In genomic region chr14:86337052-86337451, GRCm38 (mm10) we compare ENCODE assay signal across 28 mouse cellular contexts.
DNase-seq lines count a peak whose midpoint lies in the region; ATAC-seq and TF ChIP-seq lines count a peak whose summit lies in the region.
"Had no signal": no experiment of that assay in that cellular context is flagged by ENCODE, and none has a peak within 500 bp of the region (broad histone marks: within the 10 kb centered on the region; RNA-seq: fewer than 3 reads in every experiment).

No protein-coding gene starts in this region.

- no peaks in the 10 kb centered on the region for H3K27me3 ChIP-seq in midbrain, embryonic 11.5 days (ENCODE audit: control insufficient read depth, insufficient read depth, low read length)
- H3K27me3 ChIP-seq in midbrain, postnatal 0 days (ENCODE audit: insufficient read depth, low read length), result no peaks in the 10 kb centered on the region
- H3K27me3 ChIP-seq in midbrain, embryonic 14.5 days (ENCODE audit: control insufficient read depth, insufficient read depth, low read length), result no peaks in the 10 kb centered on the region
- no peaks in the 10 kb centered on the region for H3K27me3 ChIP-seq in midbrain, embryonic 10.5 days (ENCODE audit: low read depth, poor library complexity, severe bottlenecking)
- H3K27me3 ChIP-seq: CH12.LX; embryonic facial prominence, embryonic 13.5 days; embryonic facial prominence, embryonic 15.5 days; forebrain, embryonic 12.5 days had no signal

- H3K27ac ChIP-seq in midbrain, embryonic 11.5 days (ENCODE audit: low read depth, low read length), result no peak overlapping the region
- no peak overlapping the region for H3K27ac ChIP-seq in midbrain, postnatal 0 days (ENCODE audit: low read depth, low read length)
- no peak overlapping the region for H3K27ac ChIP-seq in midbrain, embryonic 14.5 days (replicated peaks; ENCODE audit: low read depth, low read length)
- H3K27ac ChIP-seq in midbrain, embryonic 10.5 days (replicated peaks), result no peak overlapping the region
- H3K27ac ChIP-seq: embryonic facial prominence, embryonic 13.5 days; embryonic facial prominence, embryonic 15.5 days; forebrain, embryonic 10.5 days; forebrain, embryonic 12.5 days had no signal

- no peak for TF ChIP-seq CTCF in midbrain, postnatal 0 days (IDR thresholded peaks at IDR 0.05)

- H3K4me1 ChIP-seq in midbrain, embryonic 11.5 days (ENCODE audit: control insufficient read depth, insufficient read depth, low read length), result no peaks in the 10 kb centered on the region
- H3K4me1 ChIP-seq in midbrain, postnatal 0 days (ENCODE audit: insufficient read depth, low read length), result no peaks in the 10 kb centered on the region
- no peaks in the 10 kb centered on the region for H3K4me1 ChIP-seq in midbrain, embryonic 14.5 days (ENCODE audit: control insufficient read depth, insufficient read depth, low read length)
- H3K4me1 ChIP-seq in midbrain, embryonic 10.5 days, result no peaks in the 10 kb centered on the region
- H3K4me1 ChIP-seq: embryonic facial prominence, embryonic 13.5 days; embryonic facial prominence, embryonic 15.5 days; forebrain, embryonic 10.5 days; forebrain, embryonic 12.5 days had no signal

- H3K9ac ChIP-seq in midbrain, embryonic 11.5 days (ENCODE audit: low read length), result no peak overlapping the region
- no peak overlapping the region for H3K9ac ChIP-seq in midbrain, postnatal 0 days (replicated peaks; ENCODE audit: low read length, poor library complexity, severe bottlenecking)
- H3K9ac ChIP-seq in midbrain, embryonic 14.5 days (replicated peaks; ENCODE audit: low read length), result no peak overlapping the region
- H3K9ac ChIP-seq: embryonic facial prominence, embryonic 13.5 days; embryonic facial prominence, embryonic 15.5 days; forebrain, embryonic 12.5 days had no signal

- no peak for ATAC-seq in midbrain, embryonic 11.5 days (ENCODE audit: low FRiP score)
- ATAC-seq in midbrain, postnatal 0 days (ENCODE audit: low FRiP score), result no peak
- no peak for ATAC-seq in midbrain, embryonic 14.5 days (ENCODE audit: low FRiP score, low TSS enrichment)
- ATAC-seq: activated CD4-positive, CD25-positive, alpha-beta regulatory T cell, adult 4 months; CD4-positive, CD25-positive, alpha-beta regulatory T cell, adult 4 months; forebrain, embryonic 14.5 days; forebrain, embryonic 16.5 days; Patski had no signal

- peak; percentile 84 for DNase-seq in midbrain, embryonic 11.5 days (ENCODE audit: low spot score, missing footprints)
- no peak for DNase-seq in midbrain, postnatal 0 days (ENCODE audit: low spot score)
- DNase-seq in midbrain, embryonic 14.5 days, result peak; percentile 48
- no peak for DNase-seq in midbrain, embryonic 10.5 days (ENCODE audit: low spot score)
- DNase-seq in thymus, postnatal 0 days (ENCODE audit: low spot score), result no peak
- DNase-seq: adrenal gland, adult 8-10 months; adrenal gland, postnatal 14 days; adrenal gland, postnatal 36 days; B cell, adult 2 months; cerebellum, adult 11 months; cerebellum, adult 18-20 months; cerebellum, adult 8-10 months; cerebellum, adult 9-11 months; cerebellum, postnatal 14 days; cerebellum, postnatal 36 days; embryo, embryonic 11 days had no signal

- no peak overlapping the region for H3K4me2 ChIP-seq in midbrain, embryonic 11.5 days
- H3K4me2 ChIP-seq in midbrain, postnatal 0 days (ENCODE audit: low read depth, low read length, poor library complexity, severe bottlenecking), result no peak overlapping the region
- H3K4me2 ChIP-seq in midbrain, embryonic 14.5 days (ENCODE audit: low read length), result no peak overlapping the region
- H3K4me2 ChIP-seq: embryonic facial prominence, embryonic 13.5 days; embryonic facial prominence, embryonic 15.5 days; forebrain, embryonic 12.5 days had no signal

- no peaks in the 10 kb centered on the region for H3K36me3 ChIP-seq in midbrain, embryonic 11.5 days (ENCODE audit: control insufficient read depth, insufficient read depth, low read length)
- no peaks in the 10 kb centered on the region for H3K36me3 ChIP-seq in midbrain, postnatal 0 days (ENCODE audit: insufficient read depth, low read length)
- H3K36me3 ChIP-seq in midbrain, embryonic 14.5 days (ENCODE audit: control insufficient read depth, insufficient read depth, low read length), result no peaks in the 10 kb centered on the region
- H3K36me3 ChIP-seq in midbrain, embryonic 10.5 days, result no peaks in the 10 kb centered on the region
- H3K36me3 ChIP-seq: embryonic facial prominence, embryonic 13.5 days; embryonic facial prominence, embryonic 15.5 days; forebrain, embryonic 10.5 days; forebrain, embryonic 12.5 days; G1E had no signal

- H3K9me3 ChIP-seq in midbrain, embryonic 11.5 days (ENCODE audit: control insufficient read depth, low read length), result no peaks in the 10 kb centered on the region
- H3K9me3 ChIP-seq in midbrain, postnatal 0 days (ENCODE audit: low read length), result no peaks in the 10 kb centered on the region
- H3K9me3 ChIP-seq in midbrain, embryonic 14.5 days (ENCODE audit: control insufficient read depth, low read length), result no peaks in the 10 kb centered on the region
- no peaks in the 10 kb centered on the region for H3K9me3 ChIP-seq in midbrain, embryonic 10.5 days (replicated peaks)
- H3K9me3 ChIP-seq: embryonic facial prominence, embryonic 13.5 days; embryonic facial prominence, embryonic 15.5 days; forebrain, embryonic 10.5 days; forebrain, embryonic 12.5 days had no signal

- WGBS in midbrain, embryonic 11.5 days, result 80% methylated on average over 5 of the region's 5 CpGs
- WGBS in midbrain, postnatal 0 days, result 50% methylated on average over 5 of the region's 5 CpGs
- WGBS in midbrain, embryonic 14.5 days, result 51% methylated on average over 5 of the region's 5 CpGs
- WGBS in midbrain, embryonic 10.5 days, result 85% methylated on average over 5 of the region's 5 CpGs

- H3K4me3 ChIP-seq in midbrain, embryonic 11.5 days (ENCODE audit: low read depth, low read length), result no peak overlapping the region
- no peak overlapping the region for H3K4me3 ChIP-seq in midbrain, postnatal 0 days (ENCODE audit: low read depth, low read length)
- no peak overlapping the region for H3K4me3 ChIP-seq in midbrain, embryonic 14.5 days (replicated peaks; ENCODE audit: low read depth, low read length)
- H3K4me3 ChIP-seq in midbrain, embryonic 10.5 days, result no peak overlapping the region
- H3K4me3 ChIP-seq: embryonic facial prominence, embryonic 13.5 days; embryonic facial prominence, embryonic 15.5 days; erythroblast, embryonic 14.5 days; forebrain, embryonic 10.5 days; forebrain, embryonic 12.5 days had no signal

Comparison
In these comparisons a context has a peak if more than half of its experiments do, and no peak if none do; other contexts are left out.
1. DNase-seq: peak in midbrain, embryonic 11.5 days (single experiment) and midbrain, embryonic 14.5 days (single experiment); none in midbrain, postnatal 0 days (single experiment), midbrain, embryonic 10.5 days (single experiment) and thymus, postnatal 0 days (single experiment).